Mouse (Mus musculus) liver, embryonic 14.5 days (tissue): ENCODE measurements around the gene Gm43064. TPM values are rescaled to one million over a fixed set of nuclear protein-coding genes. Genes with fewer than 3 reads are reported as not detected.
A peak's percentile ranks its signal among the peaks of the same experiment; 100 is the strongest.
"Not testable (repeated sequence)": the region's sequence is repeated elsewhere in the genome, so short reads cannot be mapped to it uniquely, and the experiment has no call there.

ENCODE experiments used
- ATAC-seq: fragments of 200-750 bp; cut with Nextera tagmentation; 2 replicates; pipeline ENCODE4 v1.8.0; 2017; ENCODE audit warnings: moderate number of reproducible peaks, mild to moderate bottlenecking, moderate library complexity; ENCODE audit not compliant: insufficient read depth
- DNase-seq, 3 experiments: peaks; one replicate each; pipeline ENCODE4 v3.0.0-alpha.2; 2012 to 2013; ENCODE audit warnings: low read depth in 3 of 3, low spot score in 3 of 3
- H3K27ac ChIP-seq: fragments of 300-500 bp; sonication (generic); 2 replicates; pipeline ENCODE4 v1.5.1; 2014; ENCODE audit warnings: moderate library complexity, mild to moderate bottlenecking, control low read depth, inconsistent platforms
- H3K27me3 ChIP-seq: fragments of 300-500 bp; sonication (generic); 2 replicates; pipeline ENCODE4 v1.6.1; 2014; ENCODE audit warnings: mild to moderate bottlenecking, low read length, moderate library complexity; ENCODE audit not compliant: control insufficient read depth, insufficient read depth
- H3K36me3 ChIP-seq: fragments of 300-500 bp; sonication (generic); replicated peaks from 2 replicates; pipeline ENCODE4 v1.6.1; 2014; ENCODE audit warnings: low read depth; ENCODE audit not compliant: control insufficient read depth, insufficient read depth
- H3K4me1 ChIP-seq, 2 experiments: fragments of 200-500 bp in 1 of 2; fragments of 300-500 bp in 1 of 2; sonication (generic) in 1 of 2; replicated peaks; 2 replicates each; pipeline ENCODE4 v1.6.1; 2012 to 2014; ENCODE audit warnings: antibody characterized with exemption in 1 of 2, inconsistent platforms in 1 of 2, low read length in 1 of 2; ENCODE audit not compliant: control insufficient read depth in 2 of 2, insufficient read depth in 2 of 2
- H3K4me2 ChIP-seq: fragments of 300-500 bp; sonication (generic); 2 replicates; pipeline ENCODE4 v1.6.1; 2014; ENCODE audit warnings: low read depth, mild to moderate bottlenecking, control low read depth, moderate library complexity
- H3K4me3 ChIP-seq, 2 experiments: fragments of 200-500 bp in 1 of 2; fragments of 300-500 bp in 1 of 2; sonication (generic) in 1 of 2; 2 replicates each; pipeline ENCODE4 v1.5.1; 2012 to 2014; ENCODE audit warnings: low read depth in 2 of 2, low read length in 2 of 2, mild to moderate bottlenecking in 2 of 2, control low read depth in 1 of 2, inconsistent platforms in 1 of 2, moderate library complexity in 1 of 2; ENCODE audit not compliant: insufficient read depth in 1 of 2
- H3K9ac ChIP-seq: fragments of 300-500 bp; sonication (generic); replicated peaks from 2 replicates; pipeline ENCODE4 v1.6.1; 2014; ENCODE audit warnings: mild to moderate bottlenecking, control low read depth, moderate library complexity
- H3K9me3 ChIP-seq: fragments of 300-500 bp; sonication (generic); 2 replicates; pipeline ENCODE4 v1.6.1; 2016; ENCODE audit warnings: low read length, mixed read lengths; ENCODE audit not compliant: control insufficient read depth
- CTCF ChIP-seq: IDR thresholded peaks from 2 replicates; pipeline ENCODE4 v1.5.1; 2016; ENCODE audit warnings: antibody characterized with exemption, low read depth, control low read depth
- EP300 ChIP-seq: IDR thresholded peaks from 2 replicates; pipeline ENCODE4 v1.6.1; 2016; ENCODE audit warnings: antibody characterized with exemption, low read depth
- WGBS: fragments of 180-500 bp; shearing (Covaris S2); extraction: QIAGEN DNeasy Blood & Tissue Kit; methylation state at CpG from one replicate; pipeline ENCODE4 v1.1.7; 2014; ENCODE audit not compliant: insufficient replicate concordance; 5-methylcytosine and 5-hydroxymethylcytosine counted together
- polyA plus RNA-seq, 2 experiments: library from polyadenylated mRNA; depleted of rRNA in 1 of 2; stranded (reverse) in 1 of 2; unstranded in 1 of 2; fragments of >200 nt; fragmentation: Nextera tagmentation in 1 of 2; extraction: Ambion mirVana in 1 of 2; gene quantifications; 2 replicates each; pipeline versions ENCODE4 v1.2.1 to v1.2.3; 2012 to 2014

The Gm43064 gene
- polyA plus RNA-seq, 2 experiments = 0.10 to 1.6 TPM

DNA sequence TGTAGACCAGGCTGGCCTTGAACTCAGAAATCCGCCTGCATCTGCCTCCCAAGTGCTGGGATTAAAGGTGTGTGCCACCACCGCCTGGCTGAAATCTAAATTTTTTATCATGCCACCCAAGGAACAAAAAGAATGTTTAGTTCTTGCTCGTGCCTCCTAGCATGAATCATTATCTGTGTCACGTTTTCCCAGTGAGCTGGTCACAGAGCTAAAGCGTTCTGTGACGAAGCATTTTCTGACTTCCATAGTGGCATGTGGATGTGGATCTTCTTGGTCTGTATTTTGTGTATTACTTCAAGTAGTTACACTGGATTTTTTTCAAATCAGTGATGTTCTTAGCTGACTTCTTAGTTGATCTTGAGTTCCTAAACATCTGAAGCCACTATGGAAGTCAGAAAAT lies 1.6 kb downstream of the Gm43064 start:
- Histone ChIP-seq H3K9me3 (no peaks in the 10 kb centered on the region), H3K4me2 (peak overlapping the region; percentile 91), H3K4me3 (peak overlapping the region in 1 of 2 experiments; percentile 83; a peak in 2 of 4 replicates), H3K27ac (peak overlapping the region; percentile 71), H3K36me3 (peaks cover 42% of the 10 kb centered on the region), H3K4me1 (peaks cover 17 to 24% of the 10 kb centered on the region in 2 experiments), H3K9ac (peak overlapping the region; percentile 73), H3K27me3 (no peaks in the 10 kb centered on the region)
- DNase-seq (peak in 1 of 3 experiments; percentile 57), ATAC-seq (no peak)
- 66% methylated on average over 6 of the region's 6 CpGs for WGBS
- TF ChIP-seq CTCF (no peak), EP300 (no peak)

DNA sequence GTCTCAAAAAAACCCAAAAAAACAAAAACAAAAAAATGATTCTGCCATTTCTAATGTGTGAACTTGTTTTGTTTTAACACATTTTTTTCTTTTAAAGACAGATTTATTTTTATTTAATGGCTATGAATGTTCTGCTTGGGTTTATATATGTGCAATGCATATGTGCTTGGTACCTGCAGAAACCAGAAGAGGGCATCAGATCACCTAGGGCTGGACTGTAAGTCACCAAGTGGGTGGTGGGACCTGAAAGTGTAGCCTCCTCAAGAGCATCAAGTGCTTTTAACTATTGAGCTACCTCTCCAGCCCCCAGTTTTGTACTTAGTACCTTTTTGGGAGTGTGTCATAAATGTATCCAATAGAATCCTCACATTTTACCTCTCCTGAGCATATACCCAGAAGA lies 18.2 kb downstream of the Gm43064 start:
- peaks cover 6% of the 10 kb centered on the region for H3K36me3 ChIP-seq
- TF ChIP-seq CTCF (peak; percentile 38; the same call in 1 of the 2 replicates), EP300 (no peak)
- H3K4me2 ChIP-seq = no peak overlapping the region
- no peak overlapping the region for H3K4me3 ChIP-seq
- H3K9ac ChIP-seq = no peak overlapping the region
- H3K27ac ChIP-seq = no peak overlapping the region
- H3K4me1 ChIP-seq = peaks cover 6 to 10% of the 10 kb centered on the region in 2 experiments
- no peaks in the 10 kb centered on the region for H3K27me3 ChIP-seq
- DNase-seq (no peak), ATAC-seq (no peak)
- no peaks in the 10 kb centered on the region for H3K9me3 ChIP-seq

DNA sequence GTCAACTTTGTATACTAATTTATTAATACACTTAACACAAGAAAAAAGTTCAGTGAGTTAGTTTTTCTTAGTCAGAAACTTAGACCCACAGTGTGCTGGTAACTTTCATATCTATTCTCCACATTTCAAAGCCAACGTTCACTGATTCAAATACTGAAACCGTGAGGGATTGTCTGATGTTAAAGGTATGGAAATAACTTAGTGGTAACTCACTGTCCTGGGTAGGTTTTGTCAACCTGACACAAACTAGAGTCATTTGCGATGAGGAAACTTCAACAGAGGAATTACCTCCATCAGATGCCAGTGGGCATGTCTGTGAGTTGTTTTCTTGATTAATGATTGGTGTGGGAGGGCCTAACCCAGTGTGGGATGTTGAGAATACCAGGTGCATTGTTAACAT lies 19.7 kb downstream of the Gm43064 start:
- H3K9me3 ChIP-seq = no peaks in the 10 kb centered on the region
- no peak overlapping the region for H3K4me2 ChIP-seq
- H3K36me3 ChIP-seq = no peaks in the 10 kb centered on the region
- TF ChIP-seq CTCF = no peak
- no peak for DNase-seq
- H3K9ac ChIP-seq = no peak overlapping the region
- H3K4me3 ChIP-seq = no peak overlapping the region
- WGBS = 74% methylated on average over 3 of the region's 3 CpGs
- no peak for ATAC-seq
- peaks cover 9 to 13% of the 10 kb centered on the region in 2 experiments for H3K4me1 ChIP-seq
- H3K27ac ChIP-seq = no peak overlapping the region
- no peaks in the 10 kb centered on the region for H3K27me3 ChIP-seq

DNA sequence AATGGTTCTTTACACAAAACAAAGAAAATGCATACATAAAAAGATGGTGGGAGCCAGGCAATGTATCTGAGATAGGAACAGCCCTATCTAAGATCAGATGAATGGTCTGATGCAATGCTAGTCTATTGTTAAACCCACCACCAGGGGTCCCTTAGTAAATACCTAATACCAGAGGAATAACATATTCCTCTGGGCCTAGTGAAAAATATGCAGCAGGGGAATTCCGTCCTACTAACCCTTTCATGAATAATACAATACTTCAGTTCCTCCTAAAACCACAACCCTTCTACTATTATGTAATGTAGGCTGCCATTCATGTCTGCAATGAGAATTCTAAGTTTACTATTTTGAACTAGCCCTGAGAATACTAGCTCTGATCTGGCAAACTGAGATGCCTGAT lies 21.3 kb downstream of the Gm43064 start:
- H3K9me3 ChIP-seq, H3K4me3 ChIP-seq, H3K27ac ChIP-seq, H3K4me2 ChIP-seq, DNase-seq, H3K36me3 ChIP-seq, H3K9ac ChIP-seq, H3K27me3 ChIP-seq, ATAC-seq: not testable (repeated sequence)
- peaks cover 9 to 13% of the 10 kb centered on the region in 2 experiments for H3K4me1 ChIP-seq
- 82% methylated on average over 1 of the region's 1 CpGs for WGBS

DNA sequence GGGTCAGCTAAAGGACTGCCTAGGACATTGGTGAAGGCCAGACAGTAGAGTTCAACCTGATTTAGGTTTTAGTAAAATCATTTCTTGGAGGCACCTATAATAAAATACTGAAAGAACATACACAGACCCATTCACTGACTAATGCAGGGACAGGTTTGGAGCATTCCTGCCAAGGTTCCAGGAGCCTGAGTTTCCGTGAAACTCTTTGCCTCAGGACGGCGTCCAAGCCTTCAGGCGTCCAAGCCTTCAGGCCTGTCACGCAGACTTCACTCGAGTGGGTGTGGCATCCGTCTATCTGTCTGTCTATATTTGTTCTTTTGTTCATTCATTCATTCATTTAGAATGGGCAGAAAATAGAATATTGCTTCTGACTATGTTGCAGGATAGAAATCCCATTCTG lies 21.8 kb downstream of the Gm43064 start:
- Histone ChIP-seq H3K4me3 (no peak overlapping the region), H3K4me2 (no peak overlapping the region), H3K9ac (no peak overlapping the region), H3K27ac (no peak overlapping the region), H3K9me3 (no peaks in the 10 kb centered on the region), H3K27me3 (no peaks in the 10 kb centered on the region), H3K36me3 (no peaks in the 10 kb centered on the region), H3K4me1 (peaks cover 9 to 13% of the 10 kb centered on the region in 2 experiments)
- no peak for ATAC-seq
- WGBS = 77% methylated on average over 7 of the region's 7 CpGs
- no peak for DNase-seq
- TF ChIP-seq EP300 (no peak), CTCF (no peak)

DNA sequence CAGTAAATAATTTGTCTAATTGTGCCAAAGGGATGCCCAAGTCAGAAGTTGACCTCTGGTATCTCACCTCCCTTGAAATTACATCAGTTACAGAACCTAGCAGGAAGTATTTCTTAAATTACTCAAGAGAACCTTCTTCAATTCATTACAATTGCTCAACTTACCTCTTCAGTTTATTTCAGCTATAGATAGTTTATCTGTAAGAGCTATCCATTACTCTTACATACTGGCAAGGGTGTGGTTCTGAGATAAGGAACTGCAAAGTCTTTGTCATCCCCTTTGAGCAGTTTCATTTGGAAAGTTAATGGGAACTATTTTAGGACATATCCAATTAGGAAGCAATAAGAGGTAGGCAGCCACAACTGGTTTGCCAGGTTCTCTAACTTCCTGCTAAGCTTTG lies 23.1 kb downstream of the Gm43064 start, which contains the start of gene Bcl2l15:
Bcl2l15 (plus strand) TSS at position 176 of the 400 bp plus-strand sequence.
- no peak within 1 kb of the TSS for H3K9ac ChIP-seq
- H3K4me2 ChIP-seq = peak within 1 kb of the TSS; percentile 47
- H3K9me3 ChIP-seq = no peaks in the 10 kb centered on the region
- H3K27ac ChIP-seq = no peak within 1 kb of the TSS
- H3K4me3 ChIP-seq = peak within 1 kb of the TSS in 1 of 2 experiments; percentile 13; a peak in 1 of 4 replicates
- no peaks in the 10 kb centered on the region for H3K36me3 ChIP-seq
- peaks cover 9 to 13% of the 10 kb centered on the region in 2 experiments for H3K4me1 ChIP-seq
- ATAC-seq (peak; percentile 65; the same call in 1 of the 2 replicates), DNase-seq (peak in 1 of 3 experiments; percentile 29)
- TF ChIP-seq CTCF (no peak), EP300 (peak; percentile 66)
- H3K27me3 ChIP-seq = no peaks in the 10 kb centered on the region
